Mouse (Mus musculus) lung, embryonic 14.5 days (tissue): Measurements from ENCODE around the gene Acot1. TPM values are rescaled to one million over a fixed set of nuclear protein-coding genes. Genes with fewer than 3 reads are reported as not detected.
"Not testable (repeated sequence)": the region's sequence is repeated elsewhere in the genome, so short reads cannot be mapped to it uniquely, and the experiment has no call there.

ENCODE experiments used
- ATAC-seq: fragments of 200-750 bp; cut with Nextera tagmentation; 2 replicates; pipeline ENCODE4 v1.8.0; 2017; ENCODE audit warnings: mild to moderate bottlenecking, moderate TSS enrichment, moderate library complexity; ENCODE audit not compliant: insufficient read depth
- DNase-seq: peaks from one replicate; pipeline ENCODE4 v3.0.0-alpha.2; 2015
- H3K27ac ChIP-seq: fragments of 300-500 bp; sonication (generic); 2 replicates; pipeline ENCODE4 v1.5.1; 2014; ENCODE audit warnings: low read depth, mild to moderate bottlenecking, moderate library complexity
- H3K27me3 ChIP-seq: fragments of 300-500 bp; sonication (generic); 2 replicates; pipeline ENCODE4 v1.6.1; 2014; ENCODE audit warnings: low read length, control low read depth; ENCODE audit not compliant: insufficient read depth
- H3K36me3 ChIP-seq: fragments of 300-500 bp; sonication (generic); 2 replicates; pipeline ENCODE4 v1.6.1; 2014; ENCODE audit warnings: control low read depth; ENCODE audit not compliant: insufficient read depth
- H3K4me1 ChIP-seq: fragments of 300-500 bp; sonication (generic); 2 replicates; pipeline ENCODE4 v1.6.1; 2014; ENCODE audit warnings: antibody characterized with exemption, control low read depth; ENCODE audit not compliant: insufficient read depth
- H3K4me2 ChIP-seq: fragments of 300-500 bp; sonication (generic); 2 replicates; pipeline ENCODE4 v1.6.1; 2014; ENCODE audit warnings: mild to moderate bottlenecking
- H3K4me3 ChIP-seq: fragments of 300-500 bp; sonication (generic); 2 replicates; pipeline ENCODE4 v1.5.1; 2014; ENCODE audit warnings: low read depth, low read length
- H3K9ac ChIP-seq: fragments of 300-500 bp; sonication (generic); 2 replicates; pipeline ENCODE4 v1.6.1; 2014
- H3K9me3 ChIP-seq: fragments of 300-500 bp; sonication (generic); 2 replicates; pipeline ENCODE4 v1.6.1; 2016; ENCODE audit warnings: low read depth, low read length, control low read depth
- CTCF ChIP-seq: IDR thresholded peaks from 2 replicates; pipeline ENCODE4 v1.5.1; 2016; ENCODE audit warnings: antibody characterized with exemption, low read depth
- WGBS: fragments of 180-500 bp; shearing (Covaris S2); extraction: QIAGEN DNeasy Blood & Tissue Kit; methylation state at CpG from one replicate; pipeline ENCODE4 v1.1.7; 2014; 5-methylcytosine and 5-hydroxymethylcytosine counted together
- polyA plus RNA-seq: library from polyadenylated mRNA; unstranded; fragments of >200 nt; fragmentation: Nextera tagmentation; extraction: Ambion mirVana; gene quantifications from 2 replicates; pipeline ENCODE4 v1.2.1, GENCODE M21; 2014

Acot1 gene
- polyA plus RNA-seq = 92.9 and 98.2 TPM in 2 replicates

DNA sequence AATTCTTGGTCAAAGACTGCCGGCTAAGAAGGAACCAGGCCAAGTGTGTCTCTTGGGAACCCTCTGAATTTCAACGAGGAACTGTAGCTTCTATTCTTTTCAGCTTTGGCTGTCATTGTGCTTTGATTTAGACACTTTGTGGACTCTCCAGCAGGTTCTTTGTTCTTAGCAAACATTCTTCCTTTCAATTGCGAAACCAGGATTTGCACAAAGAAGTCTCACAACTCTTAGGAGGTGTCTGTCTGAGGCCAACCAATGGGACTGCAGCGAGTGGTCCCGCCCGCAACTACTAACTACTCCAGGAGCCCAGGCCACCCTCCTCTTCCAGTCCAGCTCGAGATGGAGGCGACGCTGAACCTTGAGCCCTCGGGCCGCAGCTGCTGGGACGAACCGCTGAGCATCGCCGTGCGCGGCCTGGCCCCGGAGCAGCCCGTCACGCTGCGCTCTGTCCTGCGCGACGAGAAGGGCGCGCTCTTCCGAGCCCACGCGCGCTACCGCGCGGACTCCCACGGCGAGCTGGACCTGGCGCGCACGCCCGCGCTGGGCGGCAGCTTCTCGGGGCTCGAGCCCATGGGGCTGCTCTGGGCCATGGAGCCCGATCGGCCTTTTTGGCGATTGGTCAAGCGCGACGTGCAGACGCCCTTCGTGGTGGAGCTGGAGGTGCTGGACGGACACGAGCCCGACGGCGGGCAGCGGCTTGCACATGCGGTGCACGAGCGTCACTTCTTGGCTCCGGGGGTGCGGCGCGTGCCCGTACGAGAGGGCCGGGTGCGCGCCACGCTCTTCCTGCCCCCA, at the start of gene Acot1:
Gene Acot1 (plus strand): TSS at position 320 of the 795 bp plus-strand sequence.
- Histone ChIP-seq H3K9ac (peak within 1 kb of the TSS; percentile 59), H3K4me2 (peak within 1 kb of the TSS; percentile 62), H3K4me1 (peaks cover 11% of the 10 kb centered on the region), H3K4me3 (peak within 1 kb of the TSS; percentile 47), H3K27ac (peak within 1 kb of the TSS; percentile 83)
- not testable (repeated sequence) for H3K36me3 ChIP-seq, H3K27me3 ChIP-seq, H3K9me3 ChIP-seq
- WGBS = under 1% methylated on average over 53 of the region's 70 CpGs
- DNase-seq (peak; percentile 91), ATAC-seq (peak; percentile 98)

DNA sequence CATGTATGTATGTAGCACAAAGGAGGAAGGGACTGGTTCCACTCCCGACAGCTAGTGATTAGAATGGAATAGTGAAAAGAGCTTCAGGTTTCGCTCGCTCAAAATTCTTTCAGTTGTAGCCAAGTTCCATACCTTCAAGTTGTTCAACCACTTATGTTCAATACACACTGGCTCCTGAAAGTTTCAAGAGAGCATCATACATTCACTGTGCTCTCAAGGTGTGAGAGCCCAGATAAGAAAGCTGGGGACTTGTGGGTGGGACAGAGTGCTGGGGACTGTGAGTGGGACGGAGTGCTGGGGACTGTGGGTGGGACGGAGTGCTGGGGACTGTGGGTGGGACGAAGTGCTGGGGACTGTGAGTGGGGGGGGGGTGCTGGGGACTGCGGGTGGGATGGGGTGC, 44.1 kb upstream of the Acot1 start:
- Histone ChIP-seq H3K4me3 (no peak overlapping the region), H3K27me3 (no peaks in the 10 kb centered on the region), H3K36me3 (no peaks in the 10 kb centered on the region), H3K4me1 (no peaks in the 10 kb centered on the region), H3K9me3 (no peaks in the 10 kb centered on the region), H3K9ac (no peak overlapping the region), H3K27ac (0 out of 2 replicates have a peak overlapping the region, but pooled peaks have one; percentile 8), H3K4me2 (no peak overlapping the region)
- 57% methylated on average over 6 of the region's 7 CpGs for WGBS
- DNase-seq (peak; percentile 53), ATAC-seq (peak; percentile 76; the same call in 1 of the 2 replicates)
- TF ChIP-seq CTCF = no peak

DNA sequence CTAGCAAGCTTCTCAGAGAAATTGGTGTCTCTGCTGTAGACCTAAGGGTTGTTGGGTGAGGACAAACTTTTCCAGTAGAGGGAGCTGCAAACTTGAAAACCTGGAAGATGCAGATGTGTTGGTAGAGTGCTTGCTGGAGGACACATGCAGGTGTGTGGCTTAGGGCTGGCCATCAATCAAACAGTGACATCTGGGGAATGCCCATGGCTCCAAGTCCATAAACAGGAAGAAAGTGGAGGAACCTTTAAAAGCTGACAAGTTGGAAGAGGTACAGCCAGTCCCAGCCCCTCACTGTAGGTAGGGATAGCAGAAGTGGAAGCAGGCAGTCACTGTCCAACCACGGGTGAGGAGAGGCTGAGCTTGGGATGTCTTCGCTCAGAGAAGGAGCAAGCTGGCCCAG, 37.2 kb upstream of the Acot1 start:
- ATAC-seq = no peak; the same call in 1 of the 2 replicates
- Histone ChIP-seq H3K27ac (no peak overlapping the region), H3K27me3 (no peaks in the 10 kb centered on the region), H3K4me1 (no peaks in the 10 kb centered on the region), H3K9ac (no peak overlapping the region), H3K9me3 (no peaks in the 10 kb centered on the region), H3K4me2 (no peak overlapping the region), H3K4me3 (no peak overlapping the region), H3K36me3 (no peaks in the 10 kb centered on the region)
- DNase-seq = peak; percentile 72
- 64% methylated on average over 2 of the region's 2 CpGs for whole genome bisulfite sequencing
- TF ChIP-seq CTCF = peak; percentile 67

DNA sequence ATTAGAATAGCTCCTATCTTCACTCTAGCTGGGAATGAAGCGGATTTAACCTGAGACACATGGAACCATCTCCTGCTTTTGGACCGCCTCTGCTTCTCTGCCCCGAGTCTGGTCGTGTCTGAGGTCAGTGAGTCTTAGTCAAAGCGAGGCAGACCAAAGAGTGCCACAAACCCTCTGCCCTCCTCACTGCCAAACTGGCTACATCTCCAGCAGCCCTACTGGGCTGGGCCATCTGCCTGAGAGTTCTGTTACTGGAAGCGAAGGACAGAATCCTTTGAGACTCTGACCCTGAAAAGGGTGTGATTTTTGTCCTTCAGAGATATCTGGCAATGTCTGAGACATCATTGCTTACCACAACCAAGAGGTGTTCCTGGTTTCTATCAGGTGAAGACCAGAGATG, 30.4 kb upstream of the Acot1 start:
- no peak for TF ChIP-seq CTCF
- WGBS = 84% methylated on average over 6 of the region's 6 CpGs
- no peak overlapping the region for H3K9ac ChIP-seq
- H3K4me3 ChIP-seq = no peak overlapping the region
- DNase-seq (no peak), ATAC-seq (no peak)
- no peaks in the 10 kb centered on the region for H3K4me1 ChIP-seq
- no peaks in the 10 kb centered on the region for H3K27me3 ChIP-seq
- no peak overlapping the region for H3K27ac ChIP-seq
- no peaks in the 10 kb centered on the region for H3K36me3 ChIP-seq
- H3K9me3 ChIP-seq = no peaks in the 10 kb centered on the region
- no peak overlapping the region for H3K4me2 ChIP-seq

DNA sequence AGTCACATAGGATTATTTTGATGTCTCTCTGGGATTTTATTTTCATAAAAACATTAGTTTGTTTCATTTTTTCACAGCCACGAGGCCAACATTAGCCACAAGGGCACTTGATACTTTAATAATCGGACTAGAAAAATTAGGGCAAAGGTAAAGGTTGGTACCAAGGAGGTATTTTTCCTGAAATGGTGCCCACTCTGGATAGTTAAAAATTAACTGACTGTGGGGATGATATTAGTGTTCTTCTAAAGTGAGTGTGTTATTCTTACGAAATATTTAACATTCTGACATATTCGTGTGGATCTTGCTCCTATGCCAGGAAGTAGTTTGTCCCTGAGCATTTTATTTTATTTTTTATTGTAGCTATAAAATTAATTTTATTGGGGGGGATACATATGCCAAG, 27.7 kb upstream of the Acot1 start:
- ATAC-seq = no peak
- TF ChIP-seq CTCF = no peak

DNA sequence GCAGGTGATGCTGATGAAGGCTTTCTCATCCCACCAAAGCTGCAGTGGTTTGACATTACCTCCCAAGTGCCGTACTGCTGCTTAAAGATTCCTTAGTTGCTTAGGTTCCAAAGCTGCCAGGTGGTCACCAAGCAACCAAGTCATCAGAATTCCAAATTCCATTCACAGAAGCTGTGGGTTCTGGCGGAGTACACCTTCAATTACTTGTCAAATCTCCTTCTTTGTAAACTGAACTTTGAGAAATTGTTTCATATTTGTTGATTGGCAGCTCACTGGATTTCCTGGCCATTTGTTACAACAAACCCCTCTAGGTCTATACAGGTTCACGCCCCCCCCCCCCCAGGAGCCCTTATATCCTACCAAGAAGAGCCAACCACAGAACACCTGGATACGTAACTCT, 24.5 kb upstream of the Acot1 start, which contains the start of gene Heatr4:
Gene Heatr4 (minus strand): TSS at position 101 of the 400 bp plus-strand sequence.
- Histone ChIP-seq H3K9me3 (no peaks in the 10 kb centered on the region), H3K27me3 (no peaks in the 10 kb centered on the region), H3K4me3 (no peak within 1 kb of the TSS), H3K9ac (no peak within 1 kb of the TSS), H3K36me3 (no peaks in the 10 kb centered on the region), H3K27ac (no peak within 1 kb of the TSS), H3K4me2 (no peak within 1 kb of the TSS), H3K4me1 (peaks cover 8% of the 10 kb centered on the region)
- no peak for DNase-seq
- WGBS = 71% methylated on average over 4 of the region's 4 CpGs
- ATAC-seq = no peak
- no peak for TF ChIP-seq CTCF

More for the DNA sequence above, 27.7 kb upstream of the Acot1 start:
- no peaks in the 10 kb centered on the region for H3K9me3 ChIP-seq
- H3K9ac ChIP-seq = no peak overlapping the region
- H3K4me2 ChIP-seq = no peak overlapping the region
- no peaks in the 10 kb centered on the region for H3K36me3 ChIP-seq
- no peak overlapping the region for H3K4me3 ChIP-seq
- WGBS = 74% methylated on average over 4 of the region's 4 CpGs
- H3K4me1 ChIP-seq = peaks cover under 1% of the 10 kb centered on the region; the same call in 1 of the 2 replicates
- H3K27ac ChIP-seq = no peak overlapping the region
- DNase-seq = no peak
- H3K27me3 ChIP-seq = no peaks in the 10 kb centered on the region

DNA sequence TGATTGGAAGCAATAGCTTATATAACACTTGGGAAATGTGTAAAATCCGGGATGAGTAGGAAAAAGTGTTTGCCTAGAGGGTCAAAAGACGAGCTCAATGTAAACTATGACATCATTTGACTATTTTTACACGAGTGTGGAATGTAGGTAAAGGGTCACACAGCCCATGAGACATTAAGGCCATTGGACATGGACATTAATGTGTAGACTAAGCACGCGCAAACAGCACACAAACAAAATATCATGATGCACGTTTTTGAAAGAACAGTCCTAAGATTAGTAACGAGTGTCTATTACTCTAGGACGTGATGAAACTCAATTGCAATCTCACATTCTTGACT, 22.1 kb upstream of the Acot1 start:
- DNase-seq = peak; percentile 61
- no peaks in the 10 kb centered on the region for H3K9me3 ChIP-seq
- H3K36me3 ChIP-seq = peaks cover 3% of the 10 kb centered on the region; the same call in 1 of the 2 replicates
- ATAC-seq = peak; percentile 44; the same call in 1 of the 2 replicates
- WGBS = 13% methylated on average over 8 of the region's 8 CpGs
- peak overlapping the region; percentile 64 for H3K4me3 ChIP-seq
- H3K4me1 ChIP-seq = peaks cover 8% of the 10 kb centered on the region
- peak overlapping the region; percentile 77; the same call in 1 of the 2 replicates for H3K9ac ChIP-seq
- H3K27ac ChIP-seq = peak overlapping the region; percentile 97
- TF ChIP-seq CTCF = no peak
- H3K4me2 ChIP-seq = peak overlapping the region; percentile 56
- no peaks in the 10 kb centered on the region for H3K27me3 ChIP-seq
